Mouse (Mus musculus): ENCODE measurements at regions not wholly inside any gene's neighbourhood (a gene's known extent, or its start where the extent isn't known, plus 50 kb on each side); places are given as distances from the start of the nearest gene placed in this dataset.

DNA sequence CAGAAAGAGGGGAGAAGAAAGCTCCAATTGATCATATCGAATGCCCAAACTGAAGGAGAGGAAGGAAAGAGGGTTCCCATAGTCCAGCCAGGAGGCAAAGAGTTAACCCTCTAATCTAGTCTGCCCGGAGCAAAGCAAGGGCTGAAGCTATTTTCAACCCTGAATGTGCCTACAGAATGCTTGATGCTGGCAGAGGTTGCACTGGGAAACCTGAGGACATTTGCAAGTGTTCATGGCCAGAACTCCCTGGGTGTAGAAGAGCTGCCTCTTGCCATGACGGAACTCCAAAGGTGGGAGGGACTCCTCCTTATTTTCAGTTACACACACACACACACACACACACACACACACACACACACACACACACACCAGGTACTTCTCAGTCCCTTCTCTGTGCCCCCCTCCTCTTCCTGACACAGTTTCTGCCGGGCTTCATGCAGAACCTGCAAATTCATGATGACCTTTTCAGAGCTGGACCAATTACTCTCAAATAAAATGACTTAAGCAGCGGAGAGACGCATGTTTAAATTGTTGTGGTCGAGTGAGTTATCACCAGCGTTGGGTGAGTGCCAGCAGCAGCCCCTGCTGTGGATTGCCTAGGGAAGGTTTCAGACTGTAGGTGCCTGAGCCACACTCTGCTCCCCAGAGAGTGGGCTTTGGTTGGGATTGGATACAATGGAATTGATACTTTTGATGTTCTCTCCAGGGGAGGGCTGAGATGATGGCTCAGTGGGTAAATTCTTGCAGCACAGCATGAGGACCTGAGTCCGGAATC, 152.1 kb upstream of the Sdk2 start:
- no peak for TF ChIP-seq POLR2A (IDR thresholded peaks at IDR 0.05; ENCODE audit: borderline replicate concordance, insufficient read depth, low read length)
- TF ChIP-seq CTCF (IDR thresholded peaks at IDR 0.05; ENCODE audit: borderline replicate concordance, insufficient read depth, low read depth, low read length), result no peak

Measured in cerebellum, adult 2 months (tissue).